Mouse (Mus musculus): ENCODE results near the gene Lpar1. TPM values are rescaled to one million over a fixed set of nuclear protein-coding genes. Genes with fewer than 3 reads are reported as not detected.

Gene Lpar1
- polyA plus RNA-seq, 1 experiment: 0.01 TPM

DNA sequence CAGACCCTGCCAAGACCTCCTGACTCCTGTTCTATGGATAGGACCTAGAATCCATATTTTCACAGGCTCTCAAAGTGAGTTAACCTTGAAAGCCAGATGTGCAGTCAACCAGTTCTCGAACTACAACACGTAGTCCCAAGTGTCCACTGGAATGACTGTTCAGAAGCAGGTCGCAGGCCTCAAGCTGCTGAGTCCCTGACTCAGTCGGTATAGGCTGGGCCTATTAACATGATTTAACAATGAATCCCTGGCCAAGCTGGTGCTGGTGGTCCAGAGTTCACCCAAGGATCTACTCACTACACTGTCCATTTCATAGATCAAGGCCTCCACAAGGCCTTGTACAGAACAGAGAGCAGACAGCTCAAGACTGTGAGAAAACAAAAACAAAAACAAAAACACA, 33.8 kb downstream of the Lpar1 start:
- Histone ChIP-seq H3K9me3 (ENCODE audit: control insufficient read depth, low read length) (no peaks in the 10 kb centered on the region), H3K4me3 (replicated peaks) (no peak overlapping the region), H3K27me3 (ENCODE audit: control insufficient read depth) (no peaks in the 10 kb centered on the region), H3K36me3 (ENCODE audit: control insufficient read depth) (no peaks in the 10 kb centered on the region), H3K4me1 (ENCODE audit: control insufficient read depth) (no peaks in the 10 kb centered on the region)
- TF ChIP-seq GATA1 (IDR thresholded peaks at IDR 0.05; ENCODE audit: low read length) (no peak), TAL1 (IDR thresholded peaks at IDR 0.05; ENCODE audit: low read length) (no peak)

DNA sequence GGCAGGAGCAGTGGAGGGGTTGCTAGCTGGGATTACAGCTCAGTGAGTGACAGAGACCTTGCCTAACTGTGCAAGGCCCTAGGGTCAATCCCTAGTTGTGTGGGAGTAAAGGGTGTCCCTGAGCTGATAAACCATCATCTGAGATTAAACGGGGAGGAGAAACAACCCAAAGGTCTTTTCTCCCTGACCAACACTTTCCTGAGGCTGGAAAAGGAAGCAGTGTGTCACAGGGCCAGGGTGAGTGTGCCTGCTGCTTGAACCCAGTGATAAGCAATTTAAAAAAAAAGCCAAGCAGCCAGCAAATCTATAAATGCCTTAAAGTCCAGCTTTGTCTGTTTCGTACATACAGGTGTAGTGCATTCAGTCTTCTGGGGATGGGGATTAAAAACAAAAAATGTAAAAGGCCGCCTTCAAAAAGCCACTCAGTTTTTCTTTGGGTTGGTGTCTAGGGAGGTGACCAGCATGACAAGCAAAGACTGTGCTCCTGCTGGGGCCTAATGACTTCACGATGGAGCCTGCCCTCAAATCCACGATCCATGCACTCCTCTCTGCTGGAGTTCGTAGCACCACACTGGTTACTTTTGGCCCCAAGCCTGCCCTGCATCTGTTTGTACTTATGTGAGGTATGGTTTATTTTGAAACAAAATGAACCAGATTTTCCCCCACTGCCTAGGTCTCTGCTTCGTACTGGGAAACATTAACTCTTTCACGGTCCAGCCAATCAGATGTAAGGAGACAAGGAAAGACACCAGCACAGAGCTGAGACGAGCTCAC, 35.3 kb downstream of the Lpar1 start:
- Histone ChIP-seq H3K4me1 (ENCODE audit: control insufficient read depth) (no peaks in the 10 kb centered on the region), H3K27me3 (ENCODE audit: control insufficient read depth) (no peaks in the 10 kb centered on the region), H3K9me3 (ENCODE audit: control insufficient read depth, low read length) (no peaks in the 10 kb centered on the region), H3K4me3 (replicated peaks) (no peak overlapping the region), H3K36me3 (ENCODE audit: control insufficient read depth) (no peaks in the 10 kb centered on the region)
- TF ChIP-seq GATA1 (IDR thresholded peaks at IDR 0.05; ENCODE audit: low read length) (no peak), TAL1 (IDR thresholded peaks at IDR 0.05; ENCODE audit: low read length) (no peak)

DNA sequence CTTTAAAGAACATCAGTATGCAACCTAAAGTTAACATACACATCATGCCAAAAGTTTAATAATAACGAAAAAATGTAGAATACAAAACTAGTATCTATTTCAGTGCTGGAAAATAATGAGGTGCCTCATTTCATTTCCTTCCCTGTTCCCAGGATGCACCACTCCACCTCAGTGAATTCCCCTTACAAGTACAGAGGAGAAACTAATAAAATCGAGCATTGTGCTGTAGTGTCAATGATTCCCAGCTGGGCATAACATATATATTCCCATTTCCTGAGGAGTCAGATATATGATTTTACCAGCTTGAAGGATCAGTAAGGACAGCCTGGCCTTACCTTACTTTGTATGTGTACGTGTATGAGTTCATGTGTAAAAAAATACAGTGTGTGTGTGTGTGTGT, 36.9 kb downstream of the Lpar1 start:
- no peaks in the 10 kb centered on the region for H3K9me3 ChIP-seq (ENCODE audit: control insufficient read depth, low read length)
- no peaks in the 10 kb centered on the region for H3K27me3 ChIP-seq (ENCODE audit: control insufficient read depth)
- H3K36me3 ChIP-seq (ENCODE audit: control insufficient read depth): no peaks in the 10 kb centered on the region
- H3K4me3 ChIP-seq (replicated peaks): no peak overlapping the region
- TF ChIP-seq GATA1 (IDR thresholded peaks at IDR 0.05; ENCODE audit: low read length) (no peak), TAL1 (IDR thresholded peaks at IDR 0.05; ENCODE audit: low read length) (no peak)
- H3K4me1 ChIP-seq (ENCODE audit: control insufficient read depth): no peaks in the 10 kb centered on the region

DNA sequence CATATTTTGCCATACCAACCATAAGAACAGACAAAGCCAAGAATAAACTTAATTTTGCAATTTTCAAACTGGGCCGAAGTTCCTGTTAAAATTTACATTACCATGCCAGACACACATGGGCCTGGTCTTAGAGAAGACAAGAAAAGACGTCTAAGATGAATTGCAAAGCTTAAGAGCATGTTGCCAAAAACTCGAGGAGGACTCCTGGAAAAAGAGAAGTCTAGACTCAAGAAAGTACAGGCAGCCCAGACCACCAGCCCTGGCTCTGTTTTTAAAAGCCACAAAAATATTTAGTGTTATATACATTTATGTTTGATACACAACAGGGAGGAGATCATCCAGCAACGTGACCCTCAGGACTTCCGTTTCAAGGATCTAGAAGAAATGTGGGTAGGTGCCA, 37.5 kb downstream of the Lpar1 start:
- Histone ChIP-seq H3K36me3 (ENCODE audit: control insufficient read depth) (no peaks in the 10 kb centered on the region), H3K9me3 (ENCODE audit: control insufficient read depth, low read length) (no peaks in the 10 kb centered on the region), H3K27me3 (ENCODE audit: control insufficient read depth) (no peaks in the 10 kb centered on the region), H3K4me3 (replicated peaks) (no peak overlapping the region), H3K4me1 (ENCODE audit: control insufficient read depth) (no peaks in the 10 kb centered on the region)
- no peak for TF ChIP-seq GATA1 (IDR thresholded peaks at IDR 0.05; ENCODE audit: low read length)
- no peak for TF ChIP-seq TAL1 (IDR thresholded peaks at IDR 0.05; ENCODE audit: low read length)

DNA sequence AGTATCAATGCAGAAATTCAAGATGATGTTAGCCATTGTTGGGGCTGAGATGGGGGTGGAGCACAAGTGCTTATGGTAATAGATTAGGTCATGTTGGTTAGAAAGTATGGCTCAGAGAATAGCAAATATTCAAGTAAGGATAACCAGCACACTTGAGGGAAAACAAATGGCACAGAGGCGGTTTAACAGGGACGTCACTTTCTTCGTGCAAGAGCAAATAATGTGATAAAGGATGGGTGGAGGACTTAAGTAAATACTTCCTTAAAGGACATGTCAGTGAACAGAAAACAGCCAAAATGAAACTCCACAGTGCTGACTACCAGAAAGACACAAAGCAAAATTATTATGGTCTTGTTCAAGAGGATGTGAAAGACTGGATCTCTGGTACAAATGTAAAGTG, 42.1 kb downstream of the Lpar1 start:
- Histone ChIP-seq H3K9me3 (ENCODE audit: control insufficient read depth, low read length) (no peaks in the 10 kb centered on the region), H3K4me3 (replicated peaks) (no peak overlapping the region), H3K36me3 (ENCODE audit: control insufficient read depth) (no peaks in the 10 kb centered on the region), H3K27me3 (ENCODE audit: control insufficient read depth) (no peaks in the 10 kb centered on the region), H3K4me1 (ENCODE audit: control insufficient read depth) (no peaks in the 10 kb centered on the region)
- TF ChIP-seq TAL1 (IDR thresholded peaks at IDR 0.05; ENCODE audit: low read length) (no peak), GATA1 (IDR thresholded peaks at IDR 0.05; ENCODE audit: low read length) (no peak)

DNA sequence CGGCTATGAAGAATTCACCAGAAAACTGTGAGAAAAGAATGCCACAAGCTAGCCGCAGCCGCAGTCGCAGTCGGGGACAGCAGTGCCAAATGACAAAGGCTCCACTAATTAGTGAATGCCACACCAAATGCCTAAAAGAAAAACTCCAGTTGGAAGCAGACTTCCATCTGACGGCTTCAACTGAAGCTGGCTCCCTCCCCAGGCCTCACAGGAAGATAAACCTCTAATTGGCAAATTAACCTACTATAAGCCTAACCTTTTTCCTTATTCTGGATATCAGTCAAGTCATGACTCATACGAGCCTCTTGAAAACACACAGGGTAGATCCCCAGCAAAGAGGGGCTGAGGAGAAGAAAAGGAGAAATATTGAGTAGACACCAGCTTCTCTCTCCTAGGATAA, 44.9 kb downstream of the Lpar1 start:
- TF ChIP-seq TAL1 (IDR thresholded peaks at IDR 0.05; ENCODE audit: low read length): no peak
- no peak for TF ChIP-seq GATA1 (IDR thresholded peaks at IDR 0.05; ENCODE audit: low read length)
- H3K36me3 ChIP-seq (ENCODE audit: control insufficient read depth): no peaks in the 10 kb centered on the region
- H3K27me3 ChIP-seq (ENCODE audit: control insufficient read depth): no peaks in the 10 kb centered on the region
- H3K4me3 ChIP-seq (replicated peaks): no peak overlapping the region
- no peaks in the 10 kb centered on the region for H3K9me3 ChIP-seq (ENCODE audit: control insufficient read depth, low read length)
- H3K4me1 ChIP-seq (ENCODE audit: control insufficient read depth): no peaks in the 10 kb centered on the region

DNA sequence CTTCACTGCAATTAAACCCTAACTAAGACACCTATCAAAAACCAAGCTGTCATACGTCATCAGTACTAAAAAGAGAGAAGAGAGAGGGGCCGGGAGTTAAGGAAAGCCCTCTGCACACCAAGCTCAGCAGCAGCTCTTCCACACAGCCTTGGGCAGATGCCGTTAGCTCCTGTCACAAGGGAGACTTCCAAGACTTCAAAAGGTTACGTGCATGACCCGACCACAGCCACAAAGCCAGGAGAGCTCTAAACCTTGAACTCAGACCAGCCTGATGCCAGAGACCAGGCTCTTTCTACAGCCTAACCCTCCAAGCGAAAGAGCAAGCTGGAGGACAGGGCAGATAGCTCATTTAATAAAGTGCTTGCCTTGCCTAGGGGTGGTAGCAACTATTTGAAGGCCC, 46.2 kb downstream of the Lpar1 start:
- TF ChIP-seq TAL1 (IDR thresholded peaks at IDR 0.05; ENCODE audit: low read length) (no peak), GATA1 (IDR thresholded peaks at IDR 0.05; ENCODE audit: low read length) (no peak)
- Histone ChIP-seq H3K27me3 (ENCODE audit: control insufficient read depth) (no peaks in the 10 kb centered on the region), H3K9me3 (ENCODE audit: control insufficient read depth, low read length) (no peaks in the 10 kb centered on the region), H3K36me3 (ENCODE audit: control insufficient read depth) (no peaks in the 10 kb centered on the region), H3K4me1 (ENCODE audit: control insufficient read depth) (no peaks in the 10 kb centered on the region), H3K4me3 (replicated peaks) (no peak overlapping the region)

DNA sequence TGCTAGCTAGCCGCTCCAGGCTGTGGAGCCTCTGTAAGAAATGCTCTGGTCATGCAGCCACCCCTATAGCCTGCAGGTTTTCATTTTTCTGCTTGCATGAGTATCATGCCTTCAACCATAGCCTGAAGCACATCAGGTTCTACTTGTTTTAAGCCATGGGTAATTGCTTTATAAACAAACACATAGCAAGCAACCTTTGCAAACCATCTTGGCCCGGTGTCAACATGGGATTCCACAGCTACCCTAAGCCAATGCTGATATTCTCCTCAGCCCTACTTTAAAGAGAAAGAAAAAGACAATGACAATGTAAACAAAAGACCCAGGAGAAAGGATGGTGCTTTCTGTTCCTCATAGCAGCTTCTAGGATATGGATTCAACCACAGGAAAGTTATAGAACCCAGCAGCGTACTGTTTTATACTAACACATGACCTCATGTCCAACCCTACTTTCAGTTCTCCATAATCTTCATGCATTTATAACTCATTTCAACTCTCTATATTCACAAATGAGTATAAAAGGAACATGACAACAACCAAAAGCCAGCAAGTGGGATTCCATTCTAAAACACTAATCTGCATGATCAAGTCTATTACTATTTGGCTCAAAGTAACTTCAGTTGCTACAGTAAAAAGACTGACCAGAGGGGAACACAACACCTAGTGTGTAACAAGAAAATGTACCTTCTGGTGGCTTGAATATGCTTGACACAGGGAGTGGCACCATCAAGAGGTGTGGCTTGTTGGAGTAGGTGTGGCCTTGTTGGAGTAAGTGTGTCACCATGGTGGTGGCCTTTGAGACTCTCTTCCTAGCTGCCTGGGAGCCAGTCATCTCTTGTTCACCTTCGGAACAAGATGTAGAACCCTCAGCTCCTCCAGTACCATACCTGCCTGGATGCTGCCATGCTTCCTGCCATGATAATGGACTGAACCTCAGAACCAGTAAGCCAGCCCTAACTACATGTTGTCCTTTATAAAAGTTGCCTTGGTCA, 46.9 kb downstream of the Lpar1 start:
- no peaks in the 10 kb centered on the region for H3K4me1 ChIP-seq (ENCODE audit: control insufficient read depth)
- H3K27me3 ChIP-seq (ENCODE audit: control insufficient read depth): no peaks in the 10 kb centered on the region
- H3K9me3 ChIP-seq (ENCODE audit: control insufficient read depth, low read length): no peaks in the 10 kb centered on the region
- TF ChIP-seq TAL1 (IDR thresholded peaks at IDR 0.05; ENCODE audit: low read length): no peak
- TF ChIP-seq GATA1 (IDR thresholded peaks at IDR 0.05; ENCODE audit: low read length): no peak
- no peaks in the 10 kb centered on the region for H3K36me3 ChIP-seq (ENCODE audit: control insufficient read depth)
- no peak overlapping the region for H3K4me3 ChIP-seq (replicated peaks)

DNA sequence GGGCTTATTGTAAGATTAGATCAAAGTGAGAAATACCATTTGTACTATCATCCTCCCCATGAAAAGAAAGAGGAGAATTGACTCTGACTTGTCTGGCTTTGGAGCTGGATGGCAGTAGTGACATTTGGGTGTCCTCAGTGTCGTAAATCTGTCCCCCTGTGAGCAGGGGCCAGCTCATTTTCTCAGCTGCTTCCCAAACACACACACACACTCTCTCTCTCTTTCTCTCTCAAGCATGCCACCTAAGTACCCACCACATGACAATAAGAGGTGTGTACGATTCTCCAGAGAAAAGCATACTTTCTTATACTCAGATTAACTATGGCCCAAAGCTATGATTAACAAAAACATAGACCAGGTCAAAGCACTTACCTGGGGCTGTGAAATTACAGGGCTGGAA, 49.4 kb downstream of the Lpar1 start:
- Histone ChIP-seq H3K27me3 (ENCODE audit: control insufficient read depth) (no peaks in the 10 kb centered on the region), H3K4me3 (replicated peaks) (no peak overlapping the region), H3K9me3 (ENCODE audit: control insufficient read depth, low read length) (no peaks in the 10 kb centered on the region), H3K4me1 (ENCODE audit: control insufficient read depth) (no peaks in the 10 kb centered on the region), H3K36me3 (ENCODE audit: control insufficient read depth) (no peaks in the 10 kb centered on the region)
- TF ChIP-seq TAL1 (IDR thresholded peaks at IDR 0.05; ENCODE audit: low read length) (no peak), GATA1 (IDR thresholded peaks at IDR 0.05; ENCODE audit: low read length) (no peak)

Measured in erythroblast, embryonic 14.5 days (primary cell).